Mouse (Mus musculus): Measurements from ENCODE around the gene Olfm2. TPM values are rescaled to one million over a fixed set of nuclear protein-coding genes. Genes with fewer than 3 reads are reported as not detected.

The Olfm2 gene
- polyA plus RNA-seq, 1 experiment: 202 TPM

DNA sequence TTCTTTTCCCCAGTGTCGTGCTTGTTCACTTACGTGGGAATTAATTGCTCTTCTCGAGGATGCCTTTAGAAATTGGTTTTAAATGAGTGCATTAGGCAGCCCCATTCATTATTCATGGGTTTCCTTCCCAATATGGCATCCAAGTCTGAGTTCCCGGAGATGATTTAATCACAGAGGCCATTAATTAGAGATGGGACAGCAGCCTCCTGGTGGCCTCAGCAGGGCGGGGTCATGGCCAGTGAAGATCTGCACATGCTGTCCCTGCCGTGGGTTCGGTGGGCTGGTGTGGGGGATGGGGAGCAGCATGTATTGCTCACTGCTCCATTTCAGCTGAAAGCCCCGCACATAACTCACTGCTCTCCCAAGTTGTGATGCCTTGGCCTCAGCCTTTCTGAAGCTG is 80.2 kb downstream of the Olfm2 start:
- H3K27ac ChIP-seq (ENCODE audit: insufficient read depth, low read length): no peak overlapping the region
- H3K4me1 ChIP-seq (ENCODE audit: control insufficient read depth, insufficient read depth, low read length): peaks cover 9% of the 10 kb centered on the region
- TF ChIP-seq CTCF (IDR thresholded peaks at IDR 0.05; ENCODE audit: extremely low read depth, insufficient read depth, low read length): no peak
- TF ChIP-seq POLR2A (IDR thresholded peaks at IDR 0.05; ENCODE audit: extremely low read depth, insufficient read depth, low read length): peak; percentile 26; the same call in 1 of the 2 replicates
- no peak overlapping the region for H3K4me3 ChIP-seq (ENCODE audit: insufficient read depth, low read length)

- 0 out of 2 replicates have a peak overlapping the region, but pooled peaks have one; percentile 74 for H3K27ac ChIP-seq (ENCODE audit: insufficient read depth, low read length)
- TF ChIP-seq POLR2A (IDR thresholded peaks at IDR 0.05; ENCODE audit: extremely low read depth, insufficient read depth, low read length) (no peak), CTCF (IDR thresholded peaks at IDR 0.05; ENCODE audit: extremely low read depth, insufficient read depth, low read length) (no peak)
- no peak overlapping the region for H3K4me3 ChIP-seq (ENCODE audit: insufficient read depth, low read length)
- peaks cover 9% of the 10 kb centered on the region for H3K4me1 ChIP-seq (ENCODE audit: control insufficient read depth, insufficient read depth, low read length)
Measured at GRCm38 (mm10) chr9:20664982-20665637, 81.0 kb downstream of the Olfm2 start.

DNA sequence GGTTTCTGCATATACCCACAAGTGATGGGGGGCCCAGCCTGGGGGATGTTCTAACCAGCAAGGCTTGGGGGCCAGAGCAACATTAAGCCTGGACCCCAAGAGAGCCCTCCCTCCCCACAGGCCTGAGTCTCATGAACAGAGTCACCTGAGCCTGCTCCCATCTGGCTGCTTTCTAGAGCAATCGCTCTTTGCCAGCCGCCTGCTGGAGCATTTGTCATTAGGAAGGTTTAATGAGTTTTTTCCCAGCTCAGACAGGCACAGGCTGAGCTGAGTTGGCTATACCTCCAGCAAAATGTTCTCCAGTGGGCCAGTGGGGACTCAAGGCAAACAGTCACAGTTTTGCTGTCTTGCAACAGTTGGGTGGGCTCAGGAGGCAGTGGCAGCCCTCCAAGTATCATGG is 81.8 kb downstream of the Olfm2 start:
- Histone ChIP-seq H3K4me1 (ENCODE audit: control insufficient read depth, insufficient read depth, low read length) (peaks cover 9% of the 10 kb centered on the region), H3K27ac (ENCODE audit: insufficient read depth, low read length) (peak overlapping the region; percentile 74), H3K4me3 (ENCODE audit: insufficient read depth, low read length) (no peak overlapping the region)
- TF ChIP-seq CTCF (IDR thresholded peaks at IDR 0.05; ENCODE audit: extremely low read depth, insufficient read depth, low read length): no peak
- TF ChIP-seq POLR2A (IDR thresholded peaks at IDR 0.05; ENCODE audit: extremely low read depth, insufficient read depth, low read length): 0 out of 2 replicates have a peak, but pooled peaks have one; percentile 40

DNA sequence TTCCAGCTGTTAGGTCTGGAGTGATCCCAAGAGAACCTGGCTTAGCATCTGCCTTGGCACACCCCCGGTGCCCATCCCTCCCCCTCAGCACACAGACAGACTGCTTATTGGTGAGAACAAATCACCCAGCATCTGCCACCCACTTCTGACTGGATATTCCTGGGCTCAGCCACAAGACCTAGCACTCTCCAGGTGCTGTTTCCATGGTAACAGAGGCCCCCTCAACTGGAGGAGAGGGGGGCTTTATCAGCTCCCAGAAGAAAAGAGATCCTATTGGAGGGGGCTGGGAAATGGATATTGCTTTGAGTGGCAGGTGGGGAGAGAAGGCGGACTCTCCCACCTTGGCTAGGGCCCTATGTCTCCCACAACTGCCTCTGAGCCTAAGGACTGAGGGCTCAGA is 82.2 kb downstream of the Olfm2 start:
- peaks cover 9% of the 10 kb centered on the region for H3K4me1 ChIP-seq (ENCODE audit: control insufficient read depth, insufficient read depth, low read length)
- TF ChIP-seq POLR2A (IDR thresholded peaks at IDR 0.05; ENCODE audit: extremely low read depth, insufficient read depth, low read length) (no peak), CTCF (IDR thresholded peaks at IDR 0.05; ENCODE audit: extremely low read depth, insufficient read depth, low read length) (no peak)
- H3K27ac ChIP-seq (ENCODE audit: insufficient read depth, low read length): peak overlapping the region; percentile 83
- no peak overlapping the region for H3K4me3 ChIP-seq (ENCODE audit: insufficient read depth, low read length)

DNA sequence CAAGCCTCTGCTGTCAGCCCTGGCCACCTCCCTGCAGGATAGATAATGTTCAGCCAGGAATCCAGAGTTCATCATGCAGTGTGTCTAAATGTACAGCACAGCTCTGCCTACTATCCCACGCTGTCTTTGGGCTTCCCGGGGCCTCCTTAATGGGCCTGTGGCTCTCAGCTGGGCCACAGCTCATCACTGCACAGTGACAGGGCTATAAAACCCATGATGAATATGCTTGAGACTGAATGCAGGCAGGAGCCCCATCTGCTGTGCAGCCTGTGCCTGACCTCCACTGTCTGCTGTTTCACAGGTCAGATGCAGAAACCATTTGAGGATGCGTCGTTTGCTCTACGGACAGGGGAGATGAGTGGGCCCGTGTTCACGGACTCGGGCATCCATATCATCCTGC is 83.3 kb downstream of the Olfm2 start:
- TF ChIP-seq POLR2A (IDR thresholded peaks at IDR 0.05; ENCODE audit: extremely low read depth, insufficient read depth, low read length) (no peak), CTCF (IDR thresholded peaks at IDR 0.05; ENCODE audit: extremely low read depth, insufficient read depth, low read length) (no peak)
- Histone ChIP-seq H3K27ac (ENCODE audit: insufficient read depth, low read length) (peak overlapping the region; percentile 83), H3K4me3 (ENCODE audit: insufficient read depth, low read length) (no peak overlapping the region), H3K4me1 (ENCODE audit: control insufficient read depth, insufficient read depth, low read length) (peaks cover 9% of the 10 kb centered on the region)

- Histone ChIP-seq H3K4me1 (ENCODE audit: control insufficient read depth, insufficient read depth, low read length) (peaks cover 13% of the 10 kb centered on the region), H3K4me3 (ENCODE audit: insufficient read depth, low read length) (no peak overlapping the region), H3K27ac (ENCODE audit: insufficient read depth, low read length) (peak overlapping the region; percentile 83)
- TF ChIP-seq CTCF (IDR thresholded peaks at IDR 0.05; ENCODE audit: extremely low read depth, insufficient read depth, low read length) (peak; percentile 77), POLR2A (IDR thresholded peaks at IDR 0.05; ENCODE audit: extremely low read depth, insufficient read depth, low read length) (no peak)
Measured at GRCm38 (mm10) chr9:20662325-20662724, 83.8 kb downstream of the Olfm2 start.

GRCm38 (mm10) chr9:20657546-20657945 is 88.6 kb downstream of the Olfm2 start:
- no peak for TF ChIP-seq POLR2A (IDR thresholded peaks at IDR 0.05; ENCODE audit: extremely low read depth, insufficient read depth, low read length)
- no peak for TF ChIP-seq CTCF (IDR thresholded peaks at IDR 0.05; ENCODE audit: extremely low read depth, insufficient read depth, low read length)
- Histone ChIP-seq H3K4me3 (ENCODE audit: insufficient read depth, low read length) (no peak overlapping the region), H3K27ac (ENCODE audit: insufficient read depth, low read length) (no peak overlapping the region), H3K4me1 (ENCODE audit: control insufficient read depth, insufficient read depth, low read length) (peaks cover 7% of the 10 kb centered on the region)

GRCm38 (mm10) chr9:20653859-20654258 is 92.3 kb downstream of the Olfm2 start:
- TF ChIP-seq CTCF (IDR thresholded peaks at IDR 0.05; ENCODE audit: extremely low read depth, insufficient read depth, low read length) (no peak), POLR2A (IDR thresholded peaks at IDR 0.05; ENCODE audit: extremely low read depth, insufficient read depth, low read length) (no peak)
- Histone ChIP-seq H3K4me3 (ENCODE audit: insufficient read depth, low read length) (no peak overlapping the region), H3K4me1 (ENCODE audit: control insufficient read depth, insufficient read depth, low read length) (peaks cover 7% of the 10 kb centered on the region), H3K27ac (ENCODE audit: insufficient read depth, low read length) (no peak overlapping the region)

DNA sequence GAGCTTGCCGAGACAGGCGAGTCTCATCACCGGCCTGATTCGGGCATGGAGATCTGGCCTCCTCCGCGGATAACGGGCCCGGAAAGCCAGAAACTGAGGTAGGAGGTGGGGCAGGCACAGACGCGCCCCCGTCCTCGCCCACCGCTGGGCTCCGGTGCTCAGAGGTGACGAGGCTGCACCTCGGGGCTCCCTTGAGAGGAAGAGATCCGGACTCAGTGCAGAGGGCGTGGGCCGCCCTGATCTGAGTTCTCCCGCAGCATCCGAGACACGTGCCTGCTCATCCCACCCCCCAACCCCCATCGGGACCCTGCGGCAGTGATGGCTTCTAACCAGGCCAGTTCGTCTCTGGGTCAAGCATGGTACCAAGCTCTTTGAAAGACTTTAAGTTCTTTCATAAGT is 93.9 kb downstream of the Olfm2 start:
- H3K4me1 ChIP-seq (ENCODE audit: control insufficient read depth, insufficient read depth, low read length): peaks cover 3% of the 10 kb centered on the region
- TF ChIP-seq CTCF (IDR thresholded peaks at IDR 0.05; ENCODE audit: extremely low read depth, insufficient read depth, low read length) (no peak), POLR2A (IDR thresholded peaks at IDR 0.05; ENCODE audit: extremely low read depth, insufficient read depth, low read length) (no peak)
- H3K4me3 ChIP-seq (ENCODE audit: insufficient read depth, low read length): peak overlapping the region; percentile 88
- no peak overlapping the region for H3K27ac ChIP-seq (ENCODE audit: insufficient read depth, low read length)

DNA sequence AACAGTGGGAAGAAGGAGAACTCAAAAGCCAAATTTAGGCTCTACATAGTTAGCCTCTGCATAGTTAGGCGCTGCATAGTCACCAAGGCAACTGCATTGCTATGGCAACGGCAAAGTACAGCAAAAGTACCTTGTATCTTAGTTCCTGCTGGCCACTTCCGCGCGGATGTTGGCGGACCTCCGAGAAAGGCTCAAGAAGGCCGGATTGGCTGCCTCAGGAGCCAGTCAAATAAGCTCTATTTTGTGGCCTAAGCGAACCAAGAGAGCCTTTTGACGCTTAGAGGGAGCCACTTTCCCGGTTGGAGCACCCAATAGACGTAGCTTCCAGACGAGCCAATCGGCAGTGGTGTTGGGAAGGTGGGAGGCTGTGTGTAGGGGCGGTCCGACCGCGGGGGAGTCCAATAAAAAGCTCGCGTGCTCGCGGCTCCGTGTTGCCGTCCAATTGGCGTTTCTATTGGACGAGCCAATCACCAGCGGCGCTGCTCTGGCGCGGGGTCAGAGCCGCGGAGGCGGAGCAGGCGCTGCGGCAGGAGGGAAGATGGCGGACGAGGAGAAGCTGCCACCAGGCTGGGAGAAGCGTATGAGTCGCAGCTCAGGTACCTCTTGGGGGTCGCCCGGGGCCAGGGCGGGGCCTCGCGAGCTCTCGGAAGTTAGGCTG is 94.4 kb downstream of the Olfm2 start, which contains the start of gene Pin1:
Pin1 (plus strand) TSS at position 494 of the 658 bp plus-strand sequence.
- Histone ChIP-seq H3K27ac (ENCODE audit: insufficient read depth, low read length) (peak within 1 kb of the TSS; percentile 30), H3K4me3 (ENCODE audit: insufficient read depth, low read length) (peak within 1 kb of the TSS; percentile 88), H3K4me1 (ENCODE audit: control insufficient read depth, insufficient read depth, low read length) (peaks cover 2% of the 10 kb centered on the region)
- no peak for TF ChIP-seq CTCF (IDR thresholded peaks at IDR 0.05; ENCODE audit: extremely low read depth, insufficient read depth, low read length)
- TF ChIP-seq POLR2A (IDR thresholded peaks at IDR 0.05; ENCODE audit: extremely low read depth, insufficient read depth, low read length): peak; percentile 71

Measured in cortical plate, adult 2 months (tissue).